Mouse (Mus musculus) layer of hippocampus, adult 8-10 months (tissue): ENCODE data around the gene Qdpr. TPM values are rescaled to one million over a fixed set of nuclear protein-coding genes. Genes with fewer than 3 reads are reported as not detected.
A peak's percentile ranks its signal among the peaks of the same experiment; 100 is the strongest.
"Not testable (repeated sequence)": the region's sequence is repeated elsewhere in the genome, so short reads cannot be mapped to it uniquely, and the experiment has no call there.

ENCODE experiments used
- DNase-seq, 2 experiments: peaks; one replicate each; pipeline ENCODE4 v3.0.0; 2022; ENCODE audit warnings: low spot score in 2 of 2
- total RNA-seq, 4 experiments: library from RNA; stranded (reverse); gene quantifications; 2 replicates each; pipeline ENCODE4 v1.2.4; 2022

The Qdpr gene
- total RNA-seq, 4 experiments from 2014 or later = 206 to 221 (median 212) TPM

- DNase-seq = no peak
These were observed 3.4 kb upstream of the Qdpr start, which contains the start of gene Clrn2 for GRCm38 (mm10) chr5:45453451-45453850. Gene Clrn2 (plus strand): TSS chr5:45453751.

GRCm38 (mm10) chr5:45449206-45449605 lies 830 bp downstream of the Qdpr start:
- DNase-seq = no peak

DNA sequence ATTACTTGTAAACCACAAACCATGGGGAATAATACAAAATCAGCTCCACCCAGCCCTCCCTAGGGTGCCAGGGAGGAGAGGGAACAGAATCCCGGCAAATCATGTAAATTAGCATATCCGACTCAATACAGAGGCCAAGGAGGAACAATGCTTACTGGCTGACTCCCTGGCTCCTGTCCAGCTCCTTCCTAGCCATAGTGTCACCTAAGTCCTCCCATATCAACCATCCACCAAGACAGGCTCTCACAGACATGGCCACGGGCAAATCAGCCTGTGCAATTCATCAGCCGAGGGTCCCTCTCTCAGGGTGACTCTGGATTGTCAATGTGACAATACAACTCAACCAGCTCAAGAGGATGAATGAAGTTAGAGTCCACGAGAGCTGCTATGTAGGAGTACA lies 1.4 kb downstream of the Qdpr start:
- no peak for DNase-seq

- DNase-seq = no peak
These were observed 5.8 kb downstream of the Qdpr start for GRCm38 (mm10) chr5:45444130-45444832.

GRCm38 (mm10) chr5:45441745-45442144 lies 8.3 kb downstream of the Qdpr start:
- no peak for DNase-seq

DNA sequence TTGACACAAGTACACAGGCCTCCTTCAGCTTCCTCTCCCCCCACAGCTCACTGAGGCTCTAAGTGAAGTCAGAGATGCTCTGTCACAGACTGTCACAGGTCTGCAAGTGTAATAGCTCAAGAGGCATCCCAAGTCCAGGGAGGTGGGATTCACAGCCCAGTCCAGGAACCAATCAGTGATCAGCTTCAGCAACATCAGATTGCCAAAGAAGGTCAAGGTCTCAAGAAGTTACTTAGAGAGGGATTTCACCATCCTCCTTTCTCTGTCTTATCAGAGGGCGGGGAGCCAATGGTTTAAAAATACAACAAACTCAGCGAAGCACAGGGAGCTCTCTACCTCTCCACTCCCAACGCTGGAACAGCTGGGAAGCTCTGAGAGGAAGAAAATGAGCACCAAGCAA lies 8.9 kb downstream of the Qdpr start:
- no peak for DNase-seq

GRCm38 (mm10) chr5:45438301-45438700 lies 11.7 kb downstream of the Qdpr start:
- DNase-seq = no peak

DNA sequence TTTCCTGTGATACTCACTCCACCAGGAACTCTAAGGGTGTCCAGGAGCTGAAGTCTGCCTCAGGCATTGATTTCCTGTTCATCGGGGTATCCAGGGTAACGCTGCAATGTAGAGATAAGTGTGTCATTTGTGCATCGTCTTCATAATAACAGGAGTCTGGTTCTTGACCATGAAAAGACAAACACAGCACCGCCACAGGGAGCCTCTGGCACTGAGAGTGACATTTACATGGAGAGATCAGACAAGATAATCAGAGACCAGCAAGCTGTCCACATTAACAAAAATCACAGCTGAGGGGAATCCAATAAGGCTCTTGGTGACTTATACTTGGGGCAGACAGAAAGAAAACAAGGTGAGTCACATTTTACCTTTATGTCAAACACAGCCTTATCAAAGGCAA lies 12.2 kb downstream of the Qdpr start:
- DNase-seq = no peak

- no peak for DNase-seq
These were observed 13.8 kb downstream of the Qdpr start for GRCm38 (mm10) chr5:45435967-45436950.

- DNase-seq = no peak
These were observed 22.1 kb downstream of the Qdpr start for GRCm38 (mm10) chr5:45427891-45428290.

DNA sequence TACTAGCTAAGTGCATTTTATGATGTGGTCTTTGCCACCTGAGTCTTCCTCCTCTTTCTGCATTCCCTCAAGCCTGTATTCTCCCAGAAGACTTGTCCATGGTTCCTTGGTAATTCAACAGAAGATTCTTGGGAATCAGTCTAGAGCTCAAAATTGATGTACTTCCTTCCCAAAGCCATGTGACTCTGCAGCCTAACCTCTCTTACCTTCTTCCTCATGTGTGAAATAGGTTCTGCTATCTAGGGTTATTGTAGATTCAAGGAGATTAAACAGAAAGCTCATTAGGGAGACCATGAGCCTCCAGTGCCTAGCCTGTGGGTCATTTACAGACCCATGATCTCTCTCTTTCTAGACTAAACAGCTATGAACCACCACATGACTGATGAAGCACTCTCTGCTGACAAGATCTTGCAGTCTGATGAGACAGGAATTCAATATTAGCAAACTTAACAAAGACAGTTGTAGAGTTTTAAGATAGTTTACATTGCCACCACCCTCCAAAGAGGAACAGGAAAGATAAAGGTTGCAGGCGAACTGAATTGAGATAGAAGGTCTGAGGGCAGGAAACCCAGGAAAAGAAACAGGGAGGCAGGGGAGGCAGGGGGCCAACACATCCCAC lies 23.5 kb downstream of the Qdpr start:
- no peak for DNase-seq

DNA sequence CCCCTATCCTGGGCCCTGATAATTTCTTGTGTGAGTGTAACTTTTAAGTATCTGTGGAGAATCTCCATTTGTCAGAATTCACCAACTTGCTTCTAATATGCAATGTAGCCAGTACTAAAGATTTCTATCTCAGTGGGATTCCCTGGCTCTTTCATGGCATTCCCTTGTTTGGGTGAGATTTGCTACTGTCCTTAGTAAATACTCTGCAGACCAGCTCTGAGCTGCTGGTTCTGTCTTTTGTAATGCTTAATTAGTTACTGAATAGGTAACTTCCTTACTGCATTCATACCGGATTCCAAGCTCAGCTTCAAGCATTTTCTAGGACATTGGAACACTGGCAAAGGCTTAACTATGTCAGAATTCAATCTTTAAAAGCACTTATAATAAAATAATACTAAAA lies 24.3 kb downstream of the Qdpr start:
- not testable (repeated sequence) for DNase-seq

DNA sequence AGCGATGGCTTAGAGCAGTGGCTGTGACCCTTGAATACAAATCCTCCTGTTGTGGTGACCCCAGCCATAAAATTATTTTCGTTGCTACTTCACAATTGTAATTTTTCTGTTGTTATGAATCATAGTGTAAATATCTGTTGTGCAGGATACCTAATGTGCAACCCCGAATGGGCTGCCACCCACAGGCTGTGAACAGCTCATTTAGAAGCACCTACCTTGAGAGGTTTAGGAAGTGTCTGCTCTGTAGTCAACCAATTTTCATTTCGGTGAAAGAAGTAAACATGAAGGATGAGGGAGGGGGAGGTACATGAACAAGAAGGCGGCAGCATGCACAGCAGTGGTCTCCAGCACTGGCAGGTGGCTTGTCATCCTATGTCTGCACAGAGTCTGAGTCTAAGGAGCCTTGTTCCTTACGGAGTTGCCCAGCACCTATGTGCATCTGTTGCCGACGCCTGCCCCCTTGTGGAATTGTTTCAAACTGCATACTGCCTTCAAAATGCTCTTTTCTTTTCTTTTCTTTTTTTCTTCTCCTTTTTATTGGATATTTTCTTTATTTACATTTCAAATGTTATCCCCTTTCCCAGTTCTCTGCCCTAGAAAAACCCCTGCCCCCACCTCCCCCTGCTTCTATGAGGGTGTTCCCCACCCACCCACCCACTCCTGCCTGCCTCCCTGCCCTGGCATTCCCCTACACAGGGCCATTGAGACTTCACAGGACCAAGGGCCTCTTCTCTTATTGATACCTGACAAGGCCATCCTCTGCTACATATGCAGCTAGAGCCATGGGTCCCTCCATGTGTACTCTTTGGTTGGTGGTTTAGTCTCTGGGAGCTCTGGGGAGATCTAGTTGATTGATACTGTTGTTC lies 25.8 kb downstream of the Qdpr start:
- DNase-seq = peak in 1 of 2 experiments; percentile 61

- no peak for DNase-seq
These were observed 27.9 kb downstream of the Qdpr start for GRCm38 (mm10) chr5:45421881-45422844.

DNA sequence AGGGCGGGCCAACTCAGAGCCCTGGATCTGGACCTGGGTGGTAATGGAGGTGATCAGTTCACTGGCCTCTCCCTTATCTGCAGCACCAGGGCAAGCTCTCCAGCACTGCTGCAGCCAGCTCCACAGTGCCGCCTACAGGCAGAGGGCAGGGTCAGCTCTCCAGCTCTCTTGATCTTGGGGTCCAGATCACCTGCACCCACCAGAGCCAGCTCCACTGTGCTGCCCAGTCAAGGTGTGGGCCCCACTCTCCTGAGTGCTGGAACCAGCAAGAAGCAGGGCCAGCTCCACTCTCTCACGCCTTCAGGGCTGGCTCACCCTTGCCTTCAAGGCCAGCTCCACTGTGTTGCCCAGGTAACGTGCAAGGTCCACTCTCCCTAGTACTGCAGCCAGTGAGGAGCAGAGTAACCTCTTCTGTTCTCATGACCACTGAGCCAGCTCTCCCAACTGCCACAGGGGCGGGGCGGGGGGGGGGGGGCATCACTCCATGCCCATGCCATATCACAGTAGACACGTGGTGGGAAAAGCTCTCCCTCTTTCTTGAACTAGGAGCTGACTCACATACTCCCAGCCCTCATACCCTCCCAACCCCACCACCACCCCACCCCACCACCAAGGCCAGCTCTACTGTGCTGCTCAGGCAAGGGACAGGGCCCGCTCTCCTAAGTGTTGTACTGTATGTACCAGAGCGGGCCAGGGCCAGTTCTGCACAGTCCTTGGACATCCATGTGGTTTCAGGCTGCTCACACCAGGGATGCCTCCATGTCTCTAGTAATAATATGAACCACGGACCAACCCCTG lies 30.0 kb downstream of the Qdpr start:
- DNase-seq = no peak

DNA sequence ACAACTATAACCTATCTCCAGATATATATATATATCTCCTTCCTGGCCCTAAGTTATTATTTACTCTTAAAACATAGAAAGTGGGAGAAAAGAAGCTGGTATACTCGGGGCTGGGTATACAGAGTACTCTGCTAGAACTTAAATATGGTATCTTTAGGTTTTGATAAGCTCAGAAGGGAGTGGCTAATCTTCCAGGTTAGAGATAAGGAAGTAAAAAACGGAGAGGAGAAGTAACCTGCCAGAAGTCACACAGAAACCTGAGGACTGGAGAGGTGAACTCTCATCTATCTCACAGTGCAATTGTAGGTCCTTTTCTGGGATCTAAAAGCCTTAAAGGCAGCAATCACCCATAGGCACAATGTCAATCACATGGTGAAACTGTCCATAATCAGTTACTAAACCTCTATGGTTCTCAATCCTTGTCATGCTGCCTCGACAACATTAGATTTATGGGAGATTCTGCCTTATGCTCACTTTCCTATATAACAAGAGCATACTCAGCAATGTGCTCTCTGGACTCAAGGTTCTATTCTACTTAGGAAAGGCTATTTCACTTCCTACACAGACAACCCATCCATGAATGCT lies 32.1 kb downstream of the Qdpr start:
- no peak for DNase-seq

- no peak for DNase-seq
These were observed 33.6 kb downstream of the Qdpr start for GRCm38 (mm10) chr5:45416478-45416877.

DNA sequence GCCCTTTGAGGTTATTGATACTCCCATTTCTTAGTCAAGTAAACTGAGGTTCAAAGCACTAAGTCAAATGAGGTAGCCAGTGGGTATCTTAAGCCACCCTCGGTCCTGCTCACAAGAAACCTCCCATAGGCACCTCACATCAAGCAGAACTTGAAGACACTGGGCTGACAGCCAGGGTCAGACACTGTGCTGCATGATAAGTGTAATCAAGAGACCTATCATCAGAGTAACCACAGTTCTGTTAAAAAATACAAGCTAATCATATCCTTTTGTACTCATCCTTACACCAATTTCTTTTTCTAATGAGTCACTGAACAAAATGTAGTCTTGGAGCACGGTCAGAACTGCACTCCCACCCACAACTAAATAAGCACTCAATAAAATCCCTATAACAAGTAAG lies 43.9 kb downstream of the Qdpr start:
- no peak for DNase-seq

DNA sequence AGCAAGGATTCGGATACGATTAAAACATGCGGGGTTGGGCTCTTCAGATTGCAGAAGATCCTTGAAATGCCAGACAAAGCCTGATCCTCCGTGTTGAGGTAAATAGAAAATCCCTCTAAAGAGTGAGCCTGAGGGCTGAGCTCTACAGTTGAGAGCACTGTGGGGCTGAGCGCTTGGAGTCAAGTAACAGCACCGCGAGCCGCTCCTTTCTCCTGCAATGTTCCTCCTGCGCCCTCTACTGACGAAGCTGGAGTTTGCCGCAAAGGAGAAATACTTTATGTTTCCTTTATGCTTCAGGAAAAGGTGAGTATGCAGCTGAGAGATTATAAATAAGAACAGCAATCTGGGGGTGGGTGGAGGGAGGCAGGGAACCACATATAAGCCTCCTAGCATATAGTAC lies 47.4 kb downstream of the Qdpr start:
- peak; percentile 48 to 73 for DNase-seq
